Mouse (Mus musculus): ENCODE measurements at regions not wholly inside any gene's neighbourhood (a gene's known extent, or its start where the extent isn't known, plus 50 kb on each side); places are given as distances from the start of the nearest gene placed in this dataset.

- POLR2A ChIA-PET, result no interaction called here
- ATAC-seq (no peak), DNase-seq (ENCODE audit: low read depth, low spot score) (no peak)
- CTCF ChIA-PET, result interaction anchor here (1.2 kb wide), 1 partner anchor 76 kb away, joined by 3 read pairs; no protein-coding TSS in a partner anchor
- TF ChIP-seq CTCF (IDR thresholded peaks at IDR 0.05), result no peak
- in situ Hi-C loops (cut with MboI; ENCODE audit: low pct_unique_long_range_greater_than_20kb), result loop anchor here (10.0 kb wide), 2 partner anchors 257 to 337 kb away; no protein-coding TSS in a partner anchor
- no peaks in the 10 kb centered on the region for H3K27me3 ChIP-seq
These were observed 205.5 kb upstream of the Rasgrp1 start for GRCm38 (mm10) chr2:117548273-117548672.

- DNase-seq (ENCODE audit: low read depth, low spot score), result no peak
- in situ Hi-C loops (cut with MboI; ENCODE audit: low pct_unique_long_range_greater_than_20kb), result no loop called here
- H3K27me3 ChIP-seq, result no peaks in the 10 kb centered on the region
- ChIA-PET POLR2A (no interaction called here), CTCF (interaction anchor here (0.8 to 1.5 kb wide), 3 partner anchors 14 to 454 kb away, joined by 3 to 4 read pairs (median 4); no protein-coding TSS in a partner anchor)
- ATAC-seq, result no peak
- TF ChIP-seq CTCF (IDR thresholded peaks at IDR 0.05), result no peak
These were observed 213.5 kb upstream of the Rasgrp1 start for GRCm38 (mm10) chr2:117556301-117556700.

- POLR2A ChIA-PET, result no interaction called here
These were observed 228.2 kb upstream of the Rasgrp1 start for GRCm38 (mm10) chr2:117570987-117571386.

GRCm38 (mm10) chr2:117587381-117587780, 244.6 kb upstream of the Rasgrp1 start:
- ChIA-PET POLR2A (interaction anchor here (0.6 kb wide), 1 partner anchor 80 kb away, joined by 3 read pairs; no protein-coding TSS in a partner anchor), CTCF (no interaction called here)
- ATAC-seq, result no peak
- DNase-seq (ENCODE audit: low read depth, low spot score), result no peak
- no peak for TF ChIP-seq CTCF (IDR thresholded peaks at IDR 0.05)
- H3K27me3 ChIP-seq, result no peaks in the 10 kb centered on the region
- in situ Hi-C loops (cut with MboI; ENCODE audit: low pct_unique_long_range_greater_than_20kb), result no loop called here

More at GRCm38 (mm10) chr2:117570987-117571386, 228.2 kb upstream of the Rasgrp1 start:
- in situ Hi-C loops (cut with MboI; ENCODE audit: low pct_unique_long_range_greater_than_20kb), result no loop called here
- H3K27me3 ChIP-seq, result no peaks in the 10 kb centered on the region
- CTCF ChIA-PET, result interaction anchor here (1.2 kb wide), 1 partner anchor 10 kb away, joined by 3 read pairs; no protein-coding TSS in a partner anchor
- ATAC-seq (no peak), DNase-seq (ENCODE audit: low read depth, low spot score) (no peak)
- no peak for TF ChIP-seq CTCF (IDR thresholded peaks at IDR 0.05)

GRCm38 (mm10) chr2:117595028-117595427, 252.2 kb upstream of the Rasgrp1 start:
- DNase-seq (ENCODE audit: low read depth, low spot score), result no peak

GRCm38 (mm10) chr2:117597573-117597972, 254.8 kb upstream of the Rasgrp1 start:
- H3K27me3 ChIP-seq, result no peaks in the 10 kb centered on the region
- no peak for DNase-seq (ENCODE audit: low read depth, low spot score)
- CTCF ChIA-PET, result interaction anchor here (1.0 to 1.6 kb wide), 3 partner anchors 23 to 52 kb away, joined by 3 to 4 read pairs (median 4); no protein-coding TSS in a partner anchor
- TF ChIP-seq CTCF (IDR thresholded peaks at IDR 0.05), result no peak
- POLR2A ChIA-PET, result no interaction called here
- in situ Hi-C loops (cut with MboI; ENCODE audit: low pct_unique_long_range_greater_than_20kb), result no loop called here
- ATAC-seq, result no peak

More at GRCm38 (mm10) chr2:117595028-117595427, 252.2 kb upstream of the Rasgrp1 start:
- H3K27me3 ChIP-seq, result no peaks in the 10 kb centered on the region
- no peak for TF ChIP-seq CTCF (IDR thresholded peaks at IDR 0.05)
- ChIA-PET CTCF (no interaction called here), POLR2A (no interaction called here)
- no peak for ATAC-seq
- in situ Hi-C loops (cut with MboI; ENCODE audit: low pct_unique_long_range_greater_than_20kb), result no loop called here

GRCm38 (mm10) chr2:117614772-117615171, 272.0 kb upstream of the Rasgrp1 start:
- CTCF ChIA-PET, result no interaction called here

GRCm38 (mm10) chr2:117618063-117618462, 275.3 kb upstream of the Rasgrp1 start:
- no peaks in the 10 kb centered on the region for H3K27me3 ChIP-seq
- ATAC-seq, result no peak
- CTCF ChIA-PET, result no interaction called here
- no peak for TF ChIP-seq CTCF (IDR thresholded peaks at IDR 0.05)
- no peak for DNase-seq (ENCODE audit: low read depth, low spot score)
- in situ Hi-C loops (cut with MboI; ENCODE audit: low pct_unique_long_range_greater_than_20kb), result no loop called here
- POLR2A ChIA-PET, result no interaction called here

More at GRCm38 (mm10) chr2:117614772-117615171, 272.0 kb upstream of the Rasgrp1 start:
- POLR2A ChIA-PET, result no interaction called here
- ATAC-seq (no peak), DNase-seq (ENCODE audit: low read depth, low spot score) (no peak)
- TF ChIP-seq CTCF (IDR thresholded peaks at IDR 0.05), result no peak
- in situ Hi-C loops (cut with MboI; ENCODE audit: low pct_unique_long_range_greater_than_20kb), result no loop called here
- no peaks in the 10 kb centered on the region for H3K27me3 ChIP-seq

- in situ Hi-C loops (cut with MboI; ENCODE audit: low pct_unique_long_range_greater_than_20kb), result no loop called here
- ATAC-seq, result no peak
- peak; percentile 66 for TF ChIP-seq CTCF (IDR thresholded peaks at IDR 0.05)
- POLR2A ChIA-PET, result no interaction called here
- no peak for DNase-seq (ENCODE audit: low read depth, low spot score)
- no peaks in the 10 kb centered on the region for H3K27me3 ChIP-seq
- CTCF ChIA-PET, result interaction anchor here (0.8 to 1.2 kb wide), 6 partner anchors 11 to 98 kb away, joined by 3 to 6 read pairs (median 3); no protein-coding TSS in a partner anchor
These were observed 281.2 kb upstream of the Rasgrp1 start for GRCm38 (mm10) chr2:117623955-117624354.

GRCm38 (mm10) chr2:117634906-117635305, 292.1 kb upstream of the Rasgrp1 start:
- in situ Hi-C loops (cut with MboI; ENCODE audit: low pct_unique_long_range_greater_than_20kb), result no loop called here
- DNase-seq (ENCODE audit: low read depth, low spot score) (no peak), ATAC-seq (no peak)
- POLR2A ChIA-PET, result no interaction called here
- CTCF ChIA-PET, result interaction anchor here (1.9 kb wide), 1 partner anchor 12 kb away, joined by 6 read pairs; no protein-coding TSS in a partner anchor
- H3K27me3 ChIP-seq, result no peaks in the 10 kb centered on the region
- TF ChIP-seq CTCF (IDR thresholded peaks at IDR 0.05), result no peak

- POLR2A ChIA-PET, result no interaction called here
- no peaks in the 10 kb centered on the region for H3K27me3 ChIP-seq
- no peak for TF ChIP-seq CTCF (IDR thresholded peaks at IDR 0.05)
- ATAC-seq (no peak), DNase-seq (ENCODE audit: low read depth, low spot score) (no peak)
- CTCF ChIA-PET, result interaction anchor here (0.7 kb wide), 1 partner anchor 57 kb away, joined by 3 read pairs; no protein-coding TSS in a partner anchor
- in situ Hi-C loops (cut with MboI; ENCODE audit: low pct_unique_long_range_greater_than_20kb), result no loop called here
These were observed 294.6 kb upstream of the Rasgrp1 start for GRCm38 (mm10) chr2:117637397-117637796.
